Mouse (Mus musculus): ENCODE measurements around the gene Zfp385b. TPM values are rescaled to one million over a fixed set of nuclear protein-coding genes. Genes with fewer than 3 reads are reported as not detected.

The Zfp385b gene
- total RNA-seq, 2 experiments from 2014 or later = 58.2 to 58.3 TPM

DNA sequence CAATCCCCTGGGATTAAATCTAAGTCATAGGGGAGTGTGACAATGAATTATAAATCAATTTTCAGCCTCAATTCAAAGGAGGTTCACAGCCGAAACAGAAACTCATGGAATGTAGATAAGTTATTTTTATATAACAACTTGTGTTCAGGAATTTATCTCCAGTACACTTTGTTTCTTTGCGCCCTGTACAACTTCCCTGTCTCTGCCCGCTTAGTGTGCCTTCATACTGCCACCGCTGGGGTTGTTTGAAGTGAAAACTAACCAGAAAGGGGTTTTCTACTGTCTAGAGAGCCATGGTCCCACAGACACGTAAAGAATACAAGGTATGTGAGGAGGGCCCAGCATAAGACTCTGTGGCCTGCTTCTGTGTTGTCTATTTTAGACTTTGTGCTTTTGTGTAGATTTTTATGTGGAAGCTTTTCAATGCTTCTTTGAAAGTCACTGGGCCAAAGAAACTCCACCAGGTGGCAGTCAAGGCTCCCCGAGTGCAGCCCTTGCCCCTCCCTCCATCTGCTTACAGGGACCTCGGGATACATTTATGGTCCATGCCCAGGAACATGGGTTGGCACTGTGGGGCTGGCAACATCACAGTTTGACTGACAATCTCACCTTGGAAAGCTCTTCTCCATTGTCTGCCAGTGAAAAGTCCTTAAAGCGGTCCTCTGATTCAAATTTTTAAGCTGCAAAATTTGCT, 23.4 kb downstream of the Zfp385b start:
- DNase-seq (ENCODE audit: low spot score in 2 of 2) = peak in 1 of 2 experiments; percentile 50

DNA sequence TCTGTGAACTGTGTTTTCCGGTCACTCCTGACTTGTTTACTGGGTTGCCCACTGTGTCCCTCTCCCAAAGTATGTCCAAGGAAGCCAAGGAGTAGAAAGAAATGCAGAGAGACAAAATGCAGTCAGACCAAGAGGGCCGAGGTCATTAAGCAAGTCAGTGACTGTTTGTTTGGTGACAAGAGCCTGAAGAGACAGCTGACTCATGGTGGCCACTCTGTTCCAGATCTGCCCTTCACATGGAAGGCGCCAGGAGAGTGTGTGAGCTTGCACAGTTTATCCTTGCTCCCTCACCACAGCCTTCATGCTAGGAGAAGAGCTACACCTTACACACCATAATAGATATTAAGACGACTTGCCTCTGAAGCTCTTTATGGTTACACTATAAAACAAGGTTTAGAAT, 28.6 kb downstream of the Zfp385b start:
- DNase-seq (ENCODE audit: low spot score in 2 of 2) = no peak

DNA sequence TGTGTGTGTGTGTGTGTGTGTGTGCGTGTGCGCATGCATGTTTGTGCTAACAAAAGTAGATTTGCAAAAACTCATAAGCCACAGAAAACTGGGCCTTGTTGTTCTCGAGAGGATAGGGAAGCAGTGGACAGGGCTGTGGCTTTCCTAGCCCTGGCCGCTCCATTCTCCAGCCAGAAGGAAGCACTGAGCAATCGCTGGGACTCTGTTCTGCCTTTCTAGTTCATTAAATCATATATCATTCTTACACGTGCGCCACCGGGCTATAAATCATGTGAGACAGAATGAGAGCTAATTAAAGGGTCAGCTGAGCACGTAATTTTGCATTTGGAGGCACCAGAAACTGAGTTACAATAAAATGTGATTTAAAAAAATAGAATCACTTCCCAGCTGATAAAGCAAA, 29.1 kb downstream of the Zfp385b start:
- DNase-seq (ENCODE audit: low spot score in 2 of 2) = no peak

DNA sequence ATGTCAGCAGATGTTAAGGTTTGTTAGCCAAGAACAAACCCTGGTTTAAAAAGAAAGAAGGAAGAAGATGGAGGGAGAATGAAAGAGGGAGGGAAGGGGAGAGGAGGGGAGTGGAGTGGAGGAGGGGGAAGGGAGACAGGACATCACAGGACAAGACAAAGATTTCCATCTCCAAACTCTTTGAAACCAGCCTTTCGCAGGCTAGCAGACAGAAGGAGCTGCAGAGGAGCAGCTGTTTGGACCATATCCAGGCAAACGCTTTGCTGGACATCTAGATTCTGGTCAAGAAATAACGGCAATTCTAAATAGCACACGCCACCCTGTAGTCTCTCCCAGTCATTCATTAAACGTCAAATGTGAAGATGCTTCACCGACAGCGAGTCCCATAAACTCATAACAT, 38.0 kb downstream of the Zfp385b start:
- no peak for DNase-seq (ENCODE audit: low spot score in 2 of 2)

DNA sequence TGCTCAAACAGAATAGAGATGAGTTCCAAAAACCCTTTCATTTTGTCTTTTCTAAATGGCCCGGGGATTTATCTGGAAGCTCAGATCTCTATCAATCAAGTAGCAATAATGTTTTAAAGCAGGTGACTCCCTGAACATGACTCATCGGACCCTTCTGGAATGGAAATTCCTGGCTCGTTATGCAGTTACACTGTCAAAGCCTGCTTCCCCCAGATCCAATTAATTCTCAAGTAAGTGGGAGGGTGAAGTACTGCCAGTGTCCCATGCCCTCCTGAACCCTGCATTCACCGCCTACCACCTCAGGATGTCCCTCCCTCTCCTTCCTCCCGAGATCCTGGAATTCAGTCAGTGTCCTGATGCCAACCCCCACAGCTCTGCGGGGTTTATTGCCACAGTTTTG, 41.7 kb downstream of the Zfp385b start:
- no peak for DNase-seq (ENCODE audit: low spot score in 2 of 2)

DNA sequence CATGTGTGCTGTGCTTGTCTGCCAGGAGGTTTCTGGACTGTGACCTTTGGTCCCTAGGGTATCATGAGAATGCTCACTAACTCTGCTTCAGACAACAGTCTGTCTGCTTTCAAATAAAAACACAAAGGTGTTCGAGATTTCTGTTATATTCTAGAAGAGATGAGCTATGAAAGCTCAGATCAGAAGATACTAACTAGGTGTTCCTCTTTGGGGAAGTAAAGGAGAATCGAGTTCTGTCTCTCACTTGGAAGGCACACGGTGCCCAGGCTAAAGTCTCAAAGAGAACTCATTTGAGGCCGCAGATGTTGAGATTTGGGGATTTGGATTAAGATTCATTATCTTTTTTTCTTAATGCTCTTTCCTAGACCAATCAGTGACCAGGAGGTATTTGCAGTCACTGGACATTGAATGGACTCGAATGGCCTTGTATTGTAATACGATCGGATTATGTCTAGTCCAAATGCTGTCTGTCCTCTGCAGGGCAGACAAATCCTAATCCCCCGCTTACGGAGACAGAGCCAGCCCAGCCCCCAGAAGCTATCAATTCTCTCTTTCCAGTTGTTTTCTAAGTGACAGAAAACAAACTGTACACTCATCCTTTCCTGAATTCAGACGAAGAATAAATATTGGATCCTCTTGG, 42.3 kb downstream of the Zfp385b start:
- DNase-seq (ENCODE audit: low spot score in 2 of 2) = no peak

DNA sequence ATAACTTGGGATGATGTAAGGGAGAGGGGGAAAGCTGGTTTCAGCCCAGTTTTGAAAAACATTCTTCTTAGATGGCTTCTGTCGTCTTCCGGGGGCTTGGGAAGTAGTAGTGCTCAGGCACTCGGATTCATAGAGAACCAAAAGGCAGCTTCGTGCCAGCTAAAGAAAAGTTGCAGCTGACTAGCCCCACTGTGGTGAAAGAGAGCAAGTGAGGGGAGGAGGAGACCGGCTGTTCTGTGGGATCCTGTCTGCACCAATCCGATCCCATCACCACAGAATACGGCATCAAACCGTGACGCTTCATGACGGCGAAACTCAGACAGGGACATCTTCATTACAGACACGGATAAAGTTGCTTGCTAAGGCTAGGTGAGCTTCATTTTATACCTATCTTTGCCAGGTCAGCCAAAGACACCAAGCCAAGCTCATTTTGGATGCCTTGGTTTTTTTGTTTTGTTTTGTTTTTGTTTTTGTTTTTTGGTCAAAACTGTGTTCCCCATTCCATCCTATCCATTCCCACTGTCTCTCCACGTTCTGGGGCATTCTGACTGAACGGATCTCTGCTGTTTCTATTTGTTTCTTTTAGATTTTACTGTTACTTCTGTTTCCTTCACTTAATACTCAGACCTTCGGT, 44.1 kb downstream of the Zfp385b start:
- no peak for DNase-seq (ENCODE audit: low spot score in 2 of 2)

DNA sequence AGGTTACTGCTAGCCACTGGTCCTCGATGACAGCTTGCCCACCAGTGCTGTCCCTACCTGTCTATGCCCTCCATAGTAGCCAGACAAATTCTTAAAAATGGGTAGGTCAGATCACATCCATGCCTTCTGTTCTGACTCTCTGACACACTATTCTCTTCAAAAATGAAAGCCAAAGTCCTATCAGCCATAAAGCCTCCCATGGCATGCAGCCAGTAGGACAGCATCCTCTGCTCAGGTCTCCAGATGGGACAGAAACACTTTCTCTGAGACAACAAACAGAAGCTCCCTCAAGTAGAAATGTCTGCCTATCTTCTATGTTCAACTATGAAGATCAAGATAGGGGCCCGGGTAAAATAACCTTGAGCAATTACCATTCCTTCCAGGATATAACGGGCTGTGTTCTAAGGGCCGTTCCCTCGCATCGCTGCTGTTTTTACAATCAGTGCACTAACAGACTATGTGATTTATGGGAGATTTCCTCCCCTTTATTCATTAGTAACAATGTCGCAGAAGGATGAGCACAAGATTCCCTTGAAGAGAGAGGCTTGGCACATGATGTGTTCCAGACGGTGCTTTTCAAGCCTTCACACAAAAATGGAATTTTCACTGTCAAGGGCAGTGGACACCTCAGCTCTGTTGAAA, 49.3 kb downstream of the Zfp385b start:
- DNase-seq (ENCODE audit: low spot score in 2 of 2) = no peak

DNA sequence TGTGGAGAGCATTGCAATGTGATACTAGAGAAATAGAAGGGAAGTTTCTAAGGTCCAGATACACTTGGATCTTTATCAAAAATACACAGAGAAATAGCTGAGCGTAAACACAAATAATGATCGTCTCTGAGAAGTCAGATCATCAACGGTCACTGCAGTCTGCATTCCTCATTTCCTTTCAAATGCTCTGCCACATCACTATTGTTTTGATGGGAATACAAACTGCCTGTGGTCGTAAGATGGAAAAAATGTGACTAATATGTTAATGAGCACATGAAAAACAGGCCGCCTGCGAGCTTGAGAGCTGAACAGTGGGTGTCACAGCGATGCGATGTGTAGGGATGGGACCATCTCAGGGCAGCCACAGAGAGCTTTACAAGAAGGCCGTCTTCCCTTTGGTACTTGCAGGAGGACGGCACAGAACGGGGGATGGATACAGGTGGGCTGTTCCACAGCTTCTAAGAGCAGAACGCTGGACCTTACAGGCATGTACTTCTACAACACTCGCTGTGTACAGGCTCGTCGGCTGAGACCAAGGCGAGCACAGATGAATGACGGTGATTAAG, 51.0 kb downstream of the Zfp385b start:
- peak; percentile 48 to 49 for DNase-seq (ENCODE audit: low spot score in 2 of 2)

DNA sequence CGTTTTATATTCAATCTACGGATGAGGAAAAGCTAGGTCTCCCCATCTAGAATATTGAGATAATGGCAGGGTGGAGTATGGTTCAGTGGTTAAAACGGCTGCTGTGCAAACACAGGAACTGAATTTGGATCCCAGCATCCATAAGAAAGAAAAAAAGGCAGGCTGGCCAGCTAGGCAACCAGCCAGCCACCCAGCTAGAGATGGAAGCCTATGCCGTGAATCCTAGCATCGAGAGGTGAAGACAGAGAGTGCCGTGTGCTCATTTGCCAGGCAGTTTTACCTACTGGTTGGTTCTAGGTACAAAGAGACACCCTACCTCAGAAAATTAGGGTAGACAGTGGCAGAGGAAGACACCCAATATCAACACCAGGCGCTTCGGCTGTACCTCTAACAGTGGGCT, 57.5 kb downstream of the Zfp385b start:
- DNase-seq (ENCODE audit: low spot score in 2 of 2) = no peak

DNA sequence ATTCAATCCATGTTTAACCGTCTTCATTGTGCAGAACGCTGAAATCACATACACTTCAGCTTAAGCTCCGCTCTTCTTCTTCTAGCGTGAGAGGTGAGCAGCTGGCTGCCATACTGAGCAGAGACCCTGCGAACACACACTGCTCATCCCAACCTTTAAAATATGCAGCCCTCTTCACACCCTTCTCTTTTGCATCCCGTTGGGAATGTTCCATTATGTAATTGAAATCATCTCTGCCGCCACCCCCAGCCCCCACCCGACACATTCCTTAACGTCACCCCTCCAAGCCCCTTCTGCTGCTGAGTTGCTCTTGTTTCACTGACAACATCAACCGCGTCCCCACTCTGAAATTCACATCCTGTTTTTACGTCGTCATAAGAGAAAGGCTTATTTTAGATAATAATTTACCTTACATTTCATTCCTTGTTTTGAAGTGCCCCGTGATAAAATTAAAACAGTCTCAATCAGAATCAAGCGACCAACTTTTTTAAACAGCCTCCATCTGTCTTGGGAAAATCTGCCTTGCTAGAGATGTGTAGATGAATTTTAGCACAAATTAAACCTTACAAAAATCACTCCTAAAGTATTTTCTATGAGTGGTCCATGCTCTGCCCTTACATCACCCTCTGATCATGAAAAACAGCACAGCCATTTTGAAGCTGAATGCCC, 60.9 kb downstream of the Zfp385b start:
- peak in 1 of 2 experiments; percentile 31 for DNase-seq (ENCODE audit: low spot score in 2 of 2)

DNA sequence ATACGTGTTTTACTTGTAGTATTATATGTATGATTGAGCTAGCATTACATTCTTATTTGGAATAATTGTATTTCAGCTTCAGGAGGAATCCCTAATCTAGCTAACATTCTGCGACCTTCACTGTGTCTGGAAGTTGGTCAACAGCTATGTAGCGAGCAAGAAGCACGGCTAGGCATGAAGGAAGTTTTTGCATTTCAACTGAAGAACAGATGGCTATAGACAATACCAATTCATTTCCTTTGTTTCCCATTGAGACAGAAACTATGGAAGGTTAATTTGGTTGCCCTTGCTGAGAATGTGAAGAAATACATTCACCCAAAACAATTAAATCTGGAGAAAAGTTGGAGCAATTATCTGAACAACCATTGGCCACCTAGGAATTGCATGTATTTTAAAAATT, 66.9 kb downstream of the Zfp385b start:
- no peak for DNase-seq (ENCODE audit: low spot score in 2 of 2)

DNA sequence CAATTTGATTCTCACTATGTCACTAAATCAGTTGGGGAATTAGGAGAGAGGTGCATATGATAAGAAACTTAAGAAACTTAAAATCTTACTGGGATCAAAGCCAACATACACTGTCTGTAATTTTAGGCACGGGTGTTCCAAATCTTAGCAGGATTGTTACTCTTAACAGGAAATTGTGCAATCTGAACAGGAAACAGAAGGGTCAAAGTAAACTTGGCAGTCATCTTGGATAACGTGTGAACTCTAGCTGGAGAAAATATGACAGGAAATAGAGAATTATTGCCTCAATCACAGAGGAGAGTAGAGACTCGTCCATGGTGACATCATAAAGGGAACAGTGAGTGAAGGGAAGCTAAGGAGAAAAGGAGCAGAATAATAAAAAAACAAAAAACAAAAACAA, 69.8 kb downstream of the Zfp385b start:
- no peak for DNase-seq (ENCODE audit: low spot score in 2 of 2)

DNA sequence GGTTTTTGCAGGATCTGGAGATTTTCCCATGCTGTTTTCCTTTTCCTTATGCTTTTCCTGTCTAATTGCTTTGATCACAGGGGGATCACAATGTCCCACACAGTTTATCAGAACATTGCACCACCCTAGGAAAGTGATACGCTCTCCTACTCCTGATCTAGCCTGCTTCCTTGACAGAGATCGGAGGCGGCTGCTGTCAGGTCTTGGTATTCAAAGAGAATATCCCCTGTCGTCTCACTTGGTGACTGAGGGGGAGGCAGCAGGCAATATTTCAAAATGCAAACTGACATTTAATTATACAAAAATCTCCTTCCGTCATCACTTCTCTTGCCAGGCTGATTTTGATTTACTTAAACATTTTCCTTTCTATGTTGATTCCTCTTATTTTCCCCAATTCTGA, 73.0 kb downstream of the Zfp385b start:
- no peak for DNase-seq (ENCODE audit: low spot score in 2 of 2)

DNA sequence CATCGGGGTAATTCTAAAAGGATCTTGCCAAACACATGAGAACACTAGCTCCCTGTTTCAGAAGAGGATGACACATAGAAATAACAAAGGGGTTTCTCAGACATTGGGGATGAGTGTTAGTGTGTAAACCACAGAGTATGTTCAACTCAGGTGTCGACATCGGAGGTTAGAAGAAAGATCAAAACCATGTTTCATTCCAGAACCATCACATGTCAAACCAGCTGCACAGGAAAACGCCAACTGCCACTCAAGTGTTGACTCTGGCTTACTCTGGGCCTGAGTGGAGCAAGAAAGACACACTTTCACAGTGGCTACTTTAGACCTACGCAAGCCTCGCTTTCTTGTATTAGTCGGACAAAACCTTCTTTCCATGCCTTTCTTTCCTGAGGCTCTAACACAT, 74.2 kb downstream of the Zfp385b start:
- DNase-seq (ENCODE audit: low spot score in 2 of 2) = no peak

DNA sequence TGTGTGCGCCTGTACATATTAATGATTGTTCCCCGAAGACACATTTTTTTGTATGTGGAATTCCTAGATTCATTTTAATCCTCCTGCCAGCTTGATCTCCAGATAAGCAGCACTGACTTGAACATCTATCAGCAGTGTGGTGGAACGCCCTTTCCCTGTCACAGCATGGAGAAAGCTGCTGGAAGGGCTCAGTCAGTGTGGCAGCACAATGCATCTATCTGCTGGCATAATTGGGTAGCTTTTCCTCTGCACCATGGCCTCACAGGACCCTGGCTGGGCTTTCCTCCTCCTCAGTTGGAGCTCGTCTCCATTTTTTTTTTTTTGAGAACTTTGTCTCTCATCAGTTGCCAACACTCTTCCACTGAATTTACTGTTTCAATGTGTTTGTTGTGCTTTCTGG, 77.1 kb downstream of the Zfp385b start:
- no peak for DNase-seq (ENCODE audit: low spot score in 2 of 2)

DNA sequence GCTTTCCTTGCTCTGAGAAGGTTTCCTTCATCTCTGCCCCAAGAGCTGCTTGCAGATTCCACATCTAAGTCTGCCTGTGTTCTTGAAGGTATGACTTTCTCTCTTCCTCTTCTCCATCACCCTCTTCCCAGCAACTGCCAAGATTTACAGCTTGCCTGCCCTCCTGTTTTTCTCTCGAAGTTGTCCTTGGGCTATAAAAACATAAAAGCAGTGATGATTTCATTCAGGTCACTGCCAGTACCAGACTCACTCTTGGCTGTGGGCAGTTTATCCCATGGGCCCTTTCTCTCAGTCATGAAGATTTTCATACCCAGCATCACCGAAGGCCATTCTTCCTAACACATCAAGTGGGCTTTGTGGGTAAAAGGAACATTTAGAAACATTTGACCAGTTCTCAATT, 89.2 kb downstream of the Zfp385b start:
- DNase-seq (ENCODE audit: low spot score in 2 of 2) = no peak

DNA sequence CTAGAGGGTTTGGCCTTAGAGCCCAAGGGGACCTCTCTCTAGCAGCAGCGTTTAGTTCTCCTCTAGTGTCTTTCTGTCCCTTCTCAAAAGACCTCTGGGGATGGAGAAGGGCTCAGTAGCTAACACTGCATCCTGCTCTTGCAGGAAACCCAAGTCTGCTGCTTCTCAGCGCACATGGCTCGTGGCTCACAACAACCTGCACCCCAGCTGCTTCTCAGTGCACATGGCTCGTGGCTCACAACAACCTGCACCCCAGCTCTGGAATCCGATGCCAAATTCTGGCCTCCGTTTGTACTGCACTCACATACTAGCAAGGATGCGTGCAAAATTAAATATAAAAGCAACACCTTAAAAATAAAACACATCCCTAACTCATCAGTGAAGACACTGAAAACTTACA, 92.6 kb downstream of the Zfp385b start:
- DNase-seq (ENCODE audit: low spot score in 2 of 2) = no peak

DNA sequence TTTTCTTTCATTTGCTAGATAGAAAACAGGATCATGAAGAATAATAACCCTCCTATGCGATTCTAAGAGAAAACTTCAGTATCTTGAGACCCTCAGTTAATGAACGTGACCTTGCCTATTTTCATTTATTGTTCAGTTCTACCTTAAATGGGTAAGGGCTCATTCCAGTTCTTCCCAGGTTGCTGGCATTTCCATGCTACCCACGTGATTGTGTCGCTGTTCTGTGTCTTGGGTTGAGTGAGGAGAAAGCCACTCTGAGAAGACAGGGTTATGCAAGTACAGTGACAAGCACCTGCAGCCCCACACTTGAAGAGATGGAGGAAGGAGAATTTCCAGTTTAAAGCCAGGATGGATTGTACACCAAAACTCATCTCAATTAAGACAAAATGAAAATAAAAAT, 98.6 kb downstream of the Zfp385b start:
- DNase-seq (ENCODE audit: low spot score in 2 of 2) = no peak

DNA sequence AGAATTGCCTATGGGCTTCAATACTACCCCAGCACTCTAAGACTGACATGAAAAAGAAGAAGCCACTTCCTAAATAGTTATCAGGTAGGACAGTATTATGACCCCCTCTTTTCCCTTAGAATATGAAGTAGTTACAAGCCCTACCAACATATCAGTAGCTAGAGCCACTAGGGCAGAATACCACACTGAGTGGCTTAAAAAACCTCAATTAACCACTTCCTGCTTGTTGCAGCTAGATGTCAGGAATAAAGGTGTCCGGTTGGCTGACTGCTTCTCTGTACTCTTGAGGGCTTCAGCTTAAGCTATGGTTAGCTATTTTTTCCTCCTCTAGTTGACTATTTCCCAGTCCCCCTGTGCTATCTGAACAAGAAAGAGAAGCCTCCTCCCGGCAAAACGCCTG, 103.1 kb downstream of the Zfp385b start:
- no peak for DNase-seq (ENCODE audit: low spot score in 2 of 2)

DNA sequence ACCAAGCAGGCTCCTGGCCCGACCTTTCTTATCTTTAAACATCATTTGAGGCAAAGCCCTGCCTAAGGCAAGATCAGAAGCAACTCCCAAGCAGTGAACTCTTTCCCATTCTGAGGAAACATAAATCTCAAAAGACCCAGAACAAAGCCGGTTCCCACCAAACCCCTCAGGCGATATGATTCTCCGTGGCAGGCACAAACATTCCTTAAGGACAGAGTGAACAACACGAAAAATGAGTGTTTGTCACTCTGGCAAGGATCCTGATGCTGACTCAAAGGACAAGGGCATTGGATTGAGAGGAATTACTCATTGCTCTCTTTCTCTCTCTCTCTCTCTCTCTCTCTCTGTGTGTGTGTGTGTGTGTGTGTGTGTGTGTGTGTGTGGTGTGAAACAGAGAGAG, 105.6 kb downstream of the Zfp385b start:
- no peak for DNase-seq (ENCODE audit: low spot score in 2 of 2)
